Mouse (Mus musculus) bone marrow macrophage, adult 2 months (primary cell): ENCODE data around the gene Avl9.

ENCODE experiments used
- CTCF ChIP-seq: IDR thresholded peaks from 2 replicates; pipeline ENCODE4 v1.5.1; 2012; ENCODE audit warnings: low read depth, mild to moderate bottlenecking, low read length, moderate library complexity
- POLR2A ChIP-seq: IDR thresholded peaks from 2 replicates; pipeline ENCODE4 v1.6.1; 2012; ENCODE audit warnings: mild to moderate bottlenecking, low read depth, low read length, borderline replicate concordance

GRCm38 (mm10) chr6:56797311-56798151 is 82.8 kb downstream of the Avl9 start, which contains the start of gene Kbtbd2:
- no peak for TF ChIP-seq CTCF
- no peak for TF ChIP-seq POLR2A
